Mouse (Mus musculus) gastrocnemius, adult 2 months (tissue): Measurements from ENCODE around the gene Myg1. TPM values are rescaled to one million over a fixed set of nuclear protein-coding genes. Genes with fewer than 3 reads are reported as not detected.

Experiments used
- DNase-seq: peaks from one replicate; pipeline ENCODE4 v3.0.0; 2022
- H3K27ac ChIP-seq: fragments of 200-600 bp; 2 replicates; pipeline ENCODE4 v1.8.1; 2022; ENCODE audit warnings: mild to moderate bottlenecking
- H3K4me3 ChIP-seq: fragments of 200-600 bp; 2 replicates; pipeline ENCODE4 v1.8.1; 2022; ENCODE audit warnings: mild to moderate bottlenecking, moderate library complexity
- CTCF ChIP-seq: fragments of 200-600 bp; IDR thresholded peaks from 2 replicates; pipeline ENCODE4 v1.8.1; 2022; ENCODE audit warnings: antibody characterized with exemption, mild to moderate bottlenecking, moderate library complexity
- intact Hi-C: fragments of 180-260 bp; cut with DNase I; formaldehyde crosslinking; loops from one replicate; pipeline ENCODE4 v1.15.1; 2025
- total RNA-seq, 2 experiments: library from RNA; stranded (reverse); gene quantifications; 2 replicates each; pipeline ENCODE4 v1.2.3; 2021

Gene Myg1
- total RNA-seq, 2 experiments from 2014 or later: 15.6 to 16.0 TPM

GRCm38 (mm10) chr15:102352177-102352576 is 20.7 kb downstream of the Myg1 start:
- intact Hi-C loops: no loop called here
- peak; percentile 14; the same call in 1 of the 2 replicates for TF ChIP-seq CTCF
- no peak overlapping the region for H3K27ac ChIP-seq
- no peak overlapping the region for H3K4me3 ChIP-seq
- DNase-seq: no peak

GRCm38 (mm10) chr15:102353986-102354385 is 22.5 kb downstream of the Myg1 start:
- no peak for DNase-seq
- H3K27ac ChIP-seq: no peak overlapping the region
- intact Hi-C loops: no loop called here
- peak; percentile 4; the same call in 1 of the 2 replicates for TF ChIP-seq CTCF
- H3K4me3 ChIP-seq: no peak overlapping the region

- TF ChIP-seq CTCF: peak; percentile 56
- H3K27ac ChIP-seq: peak overlapping the region; percentile 76
- DNase-seq: peak; percentile 70
- H3K4me3 ChIP-seq: peak overlapping the region; percentile 83
- intact Hi-C loops: no loop called here
Observed at GRCm38 (mm10) chr15:102355134-102355870, 23.8 kb downstream of the Myg1 start.

GRCm38 (mm10) chr15:102355871-102356441 is 24.4 kb downstream of the Myg1 start:
- DNase-seq: no peak
- no peak for TF ChIP-seq CTCF
- peak overlapping the region; percentile 83 for H3K4me3 ChIP-seq
- peak overlapping the region; percentile 76 for H3K27ac ChIP-seq
- intact Hi-C loops: no loop called here

GRCm38 (mm10) chr15:102356501-102357325 is 25.2 kb downstream of the Myg1 start:
- intact Hi-C loops: no loop called here
- DNase-seq: no peak
- Histone ChIP-seq H3K27ac (no peak overlapping the region; the same call in 1 of the 2 replicates), H3K4me3 (no peak overlapping the region)
- no peak for TF ChIP-seq CTCF

GRCm38 (mm10) chr15:102358126-102358525 is 26.6 kb downstream of the Myg1 start:
- H3K27ac ChIP-seq: no peak overlapping the region
- DNase-seq: no peak
- no peak for TF ChIP-seq CTCF
- H3K4me3 ChIP-seq: no peak overlapping the region
- intact Hi-C loops: no loop called here

GRCm38 (mm10) chr15:102358834-102359233 is 27.3 kb downstream of the Myg1 start:
- TF ChIP-seq CTCF: no peak
- Histone ChIP-seq H3K4me3 (no peak overlapping the region), H3K27ac (no peak overlapping the region)
- intact Hi-C loops: no loop called here
- DNase-seq: no peak

GRCm38 (mm10) chr15:102362648-102363047 is 31.1 kb downstream of the Myg1 start:
- intact Hi-C loops: no loop called here
- Histone ChIP-seq H3K27ac (peak overlapping the region; percentile 78), H3K4me3 (peak overlapping the region; percentile 54)
- peak; percentile 69 for DNase-seq
- no peak for TF ChIP-seq CTCF

- no peak overlapping the region for H3K27ac ChIP-seq
- H3K4me3 ChIP-seq: no peak overlapping the region
- intact Hi-C loops: no loop called here
- DNase-seq: no peak
- no peak for TF ChIP-seq CTCF
Observed at GRCm38 (mm10) chr15:102364678-102365077, 33.2 kb downstream of the Myg1 start.

- Histone ChIP-seq H3K27ac (no peak overlapping the region), H3K4me3 (no peak overlapping the region)
- intact Hi-C loops: no loop called here
- TF ChIP-seq CTCF: no peak
- DNase-seq: no peak
Observed at GRCm38 (mm10) chr15:102366238-102366637, 34.7 kb downstream of the Myg1 start.

- TF ChIP-seq CTCF: no peak
- H3K27ac ChIP-seq: no peak within 1 kb of the TSS
- intact Hi-C loops: no loop called here
- no peak within 1 kb of the TSS for H3K4me3 ChIP-seq
- DNase-seq: no peak
Observed at GRCm38 (mm10) chr15:102366733-102367344, 35.3 kb downstream of the Myg1 start, which contains the start of gene Sp7. Gene Sp7, minus strand, starts transcription at chr15:102367182.

- intact Hi-C loops: no loop called here
- Histone ChIP-seq H3K27ac (no peak overlapping the region), H3K4me3 (no peak overlapping the region)
- no peak for DNase-seq
- no peak for TF ChIP-seq CTCF
Observed at GRCm38 (mm10) chr15:102369972-102370371, 38.5 kb downstream of the Myg1 start.
